In the genomic region with DNA sequence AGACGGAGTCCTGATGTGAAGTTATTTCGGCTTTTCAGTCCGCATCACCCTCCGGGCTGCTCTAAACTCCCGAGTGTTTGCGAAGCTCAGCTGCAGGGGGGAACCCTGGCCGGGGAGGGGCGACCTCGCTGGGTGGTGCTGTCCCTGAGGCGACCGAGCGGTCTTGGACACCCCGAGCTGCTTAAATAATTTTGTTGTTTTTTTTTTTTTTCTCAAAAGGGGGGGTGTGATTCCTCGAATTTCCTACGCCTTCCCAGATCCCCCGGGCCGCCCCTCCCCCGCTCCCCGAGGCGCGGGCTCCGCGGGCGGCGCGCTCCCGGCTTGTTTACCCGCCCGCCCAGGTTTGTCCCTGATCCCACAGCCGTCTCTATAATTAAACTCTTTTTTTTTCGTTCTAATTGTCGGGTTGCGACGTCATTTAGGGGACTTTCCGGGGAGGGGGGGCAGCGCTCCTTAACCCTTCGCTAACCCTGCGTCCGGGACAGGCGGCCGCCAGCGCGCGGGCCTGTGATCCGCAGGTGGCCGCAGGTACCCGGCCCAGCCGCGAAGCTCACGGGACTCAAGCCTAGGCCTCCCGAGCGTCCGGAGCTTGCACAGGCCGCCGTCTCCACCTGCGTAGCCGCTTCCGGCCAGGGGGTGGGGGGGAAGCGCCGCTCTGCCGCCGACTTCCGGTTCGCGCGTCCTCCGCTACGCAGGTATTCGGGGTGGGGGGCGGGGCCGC, we compare ENCODE assay signal across 8 mouse cellular contexts. TPM values are rescaled to one million over a fixed set of nuclear protein-coding genes. Genes with fewer than 3 reads are reported as not detected.
A peak's percentile ranks its signal among the peaks of the same experiment; 100 is the strongest.
DNase-seq lines count a peak whose midpoint lies in the region; ATAC-seq and TF ChIP-seq lines count a peak whose summit lies in the region.

No protein-coding gene starts in this region.

- in situ Hi-C loops in ES-E14 (cut with MboI; ENCODE audit: low sequenced_read_pairs in 2 of 2, unreplicated experiment in 2 of 2) = no loop called here

- H3K9ac ChIP-seq in ES-E14 (ENCODE audit: insufficient read depth, low read depth, low read length, poor library complexity, severe bottlenecking) = peak overlapping the region; percentile 90
- peak overlapping the region; percentile 79 for H3K9ac ChIP-seq in forebrain, embryonic 15.5 days (replicated peaks)

- peak; percentile 87 for ATAC-seq in forebrain, embryonic 15.5 days (replicated peaks)

- H3K36me3 ChIP-seq in ES-E14 (ENCODE audit: control insufficient read depth, insufficient read depth, low read length, poor library complexity, severe bottlenecking) = peaks cover 2% of the 10 kb centered on the region
- no peaks in the 10 kb centered on the region; the same call in 1 of the 2 replicates for H3K36me3 ChIP-seq in forebrain, embryonic 15.5 days

- H3K9me3 ChIP-seq in ES-E14 (ENCODE audit: control insufficient read depth, insufficient read depth, low read depth, low read length) = no peaks in the 10 kb centered on the region
- no peaks in the 10 kb centered on the region for H3K9me3 ChIP-seq in forebrain, embryonic 15.5 days

- no peak for DNase-seq in ES-E14 (ENCODE audit: low read depth, low spot score)
- DNase-seq in cerebellum, adult 11 months = peak; percentile 84
- DNase-seq in heart, postnatal 25 days (ENCODE audit: low spot score) = peak; percentile 62
- DNase-seq in layer of hippocampus, adult 2 months (ENCODE audit: low spot score in 2 of 2) = peak; percentile 58 to 68
- DNase-seq in lung, postnatal 14 days = peak; percentile 84
- DNase-seq in retina, embryonic 14.5 days (ENCODE audit: low spot score) = peak; percentile 80
- DNase-seq in thymus, postnatal 36 days = peak; percentile 90

- peaks cover 2 to 12% of the 10 kb centered on the region in 2 experiments; a peak in 3 of 4 replicates for H3K4me1 ChIP-seq in ES-E14 (ENCODE audit: control insufficient read depth in 2 of 2, insufficient read depth in 2 of 2, low read length in 2 of 2, poor library complexity in 1 of 2)
- peaks cover 55% of the 10 kb centered on the region for H3K4me1 ChIP-seq in forebrain, embryonic 15.5 days

- intact Hi-C loops in heart, postnatal 25 days (cut with DNase I) = loop anchor here (1.0 kb wide), 1 partner anchor 17 kb away; no protein-coding TSS in a partner anchor

- H3K4me3 ChIP-seq in ES-E14 (ENCODE audit: insufficient read depth in 1 of 2, low read depth in 1 of 2, low read length in 2 of 2, poor library complexity in 1 of 2, severe bottlenecking in 1 of 2) = peak overlapping the region; percentile 90 to 91
- peak overlapping the region; percentile 86 for H3K4me3 ChIP-seq in forebrain, embryonic 15.5 days
- H3K4me3 ChIP-seq in layer of hippocampus, adult 2 months = peak overlapping the region; percentile 97

- peaks cover 10% of the 10 kb centered on the region; the same call in 1 of the 2 replicates for H3K27me3 ChIP-seq in forebrain, embryonic 15.5 days

- peak overlapping the region; percentile 87 for H3K27ac ChIP-seq in ES-E14 (ENCODE audit: insufficient read depth, low read depth, low read length, poor library complexity, severe bottlenecking)
- H3K27ac ChIP-seq in forebrain, embryonic 15.5 days (replicated peaks) = peak overlapping the region; percentile 92
- peak overlapping the region; percentile 99 for H3K27ac ChIP-seq in layer of hippocampus, adult 2 months

- under 1% methylated on average over 69 of the region's 71 CpGs for WGBS in forebrain, embryonic 15.5 days

- no peak for TF ChIP-seq CTCF in layer of hippocampus, adult 2 months (conservative IDR thresholded peaks at IDR 0.05)

- H3K4me2 ChIP-seq in forebrain, embryonic 15.5 days (replicated peaks) = peak overlapping the region; percentile 82

TF ChIP-seq in ES-E14, 5 proteins besides CTCF, POLR2A, EP300 and RAD21:
- TF ChIP-seq ZC3H11A (IDR thresholded peaks at IDR 0.05; ENCODE audit: borderline replicate concordance, low read depth, low read length) (no peak), ZNF384 (IDR thresholded peaks at IDR 0.05; ENCODE audit: low read depth, low read length) (peak; percentile 91)

RNA-seq across cellular contexts. Expression of a gene that starts 2.5 kb away (rescaled TPM):
- 19.4 and 19.8 TPM in 2 replicates for total RNA-seq in ES-E14 (2012; rRNA removed)
- polyA plus RNA-seq in forebrain, embryonic 15.5 days (2015; fragmentation: Nextera tagmentation; extraction: Ambion mirVana) = 28.2 and 35.3 TPM in 2 replicates
- 100 to 1,000 TPM in 1 of 2 experiments, 10 to 100 TPM in 1; 96.9 to 110 TPM for total RNA-seq in heart, postnatal 25 days (2021)
- total RNA-seq in layer of hippocampus, adult 2 months (2021) = 10 to 100 TPM; 35.2 to 39.4 TPM
